Mouse (Mus musculus) cerebellum, postnatal 14 days (tissue): ENCODE data around the gene Cfap300.

Source experiments
- DNase-seq, 2 experiments: peaks; one replicate each; pipeline ENCODE4 v3.0.0; 2021; ENCODE audit warnings: mixed read lengths in 2 of 2

The Cfap300 gene

DNA sequence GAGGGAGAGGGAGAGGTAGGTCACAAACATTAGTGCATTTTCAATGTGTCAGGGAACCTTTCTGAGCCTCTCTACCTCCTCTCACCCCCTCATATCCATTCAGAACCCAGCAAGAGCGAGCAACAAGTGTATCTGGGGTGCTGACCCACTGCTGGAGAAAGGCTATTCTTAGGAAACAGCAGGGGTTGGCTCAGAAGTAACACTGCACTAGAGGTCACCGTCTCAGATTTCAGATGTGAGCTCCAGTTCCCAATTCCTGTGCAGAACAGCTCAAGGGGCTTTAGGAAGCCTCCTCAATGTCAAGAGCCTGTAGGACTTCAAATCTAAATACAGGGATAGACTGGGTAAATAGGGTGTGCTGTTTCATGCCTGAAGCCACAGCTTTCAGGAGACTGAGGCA is 59.0 kb downstream of the Cfap300 start:
- DNase-seq = no peak

DNA sequence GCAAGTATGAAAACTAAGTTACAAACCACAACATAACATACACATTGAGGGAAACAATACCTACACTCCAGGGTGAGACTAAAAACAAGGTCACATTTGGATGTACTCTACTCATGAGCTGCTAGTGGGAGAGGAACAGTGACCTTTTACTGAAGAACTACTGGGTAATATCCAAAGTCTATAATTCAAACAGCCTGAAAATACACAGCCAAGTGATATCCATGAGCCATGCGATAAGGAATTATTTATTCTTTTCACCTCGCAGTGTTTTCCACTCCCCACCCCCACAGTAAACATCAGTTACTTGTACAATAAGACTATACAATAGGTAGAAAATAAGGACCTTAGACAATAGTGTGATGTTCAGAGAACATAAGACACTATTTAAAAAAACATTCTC is 62.5 kb downstream of the Cfap300 start:
- no peak for DNase-seq

DNA sequence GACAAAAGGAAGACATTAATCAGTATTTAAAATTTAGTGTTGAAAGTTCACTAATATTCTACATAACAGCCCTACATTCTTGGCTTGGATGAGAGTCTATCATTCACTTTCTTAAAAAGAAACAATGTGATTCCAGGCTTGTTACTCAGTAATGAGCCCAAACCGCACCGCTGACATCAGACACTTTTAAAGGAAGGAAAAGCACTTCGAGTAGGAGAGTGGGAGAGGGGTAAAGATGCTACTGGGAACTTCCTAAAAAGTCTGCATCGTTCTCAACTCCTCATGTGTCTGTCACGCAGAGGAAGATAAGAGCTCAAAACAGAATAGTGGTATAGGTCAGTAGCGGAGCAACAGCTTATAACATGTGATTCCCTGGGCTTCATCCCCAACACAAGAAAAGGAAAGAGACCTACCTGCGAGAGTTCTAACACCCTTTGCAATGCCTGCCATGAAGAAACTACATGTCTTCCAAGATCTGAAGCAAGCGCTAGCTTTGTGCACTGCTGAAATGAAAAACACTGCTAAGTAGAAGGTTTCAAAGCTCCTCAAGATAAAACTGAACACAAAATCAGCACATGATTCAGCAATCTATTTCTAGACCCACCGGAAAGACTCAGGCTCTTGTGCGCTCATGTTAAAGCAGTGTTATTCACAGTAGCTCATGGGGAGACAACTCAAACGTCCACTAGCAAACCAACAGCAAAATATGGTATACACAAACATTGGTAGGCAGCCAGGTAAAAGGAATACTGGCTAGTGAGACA is 63.3 kb downstream of the Cfap300 start:
- no peak for DNase-seq

DNA sequence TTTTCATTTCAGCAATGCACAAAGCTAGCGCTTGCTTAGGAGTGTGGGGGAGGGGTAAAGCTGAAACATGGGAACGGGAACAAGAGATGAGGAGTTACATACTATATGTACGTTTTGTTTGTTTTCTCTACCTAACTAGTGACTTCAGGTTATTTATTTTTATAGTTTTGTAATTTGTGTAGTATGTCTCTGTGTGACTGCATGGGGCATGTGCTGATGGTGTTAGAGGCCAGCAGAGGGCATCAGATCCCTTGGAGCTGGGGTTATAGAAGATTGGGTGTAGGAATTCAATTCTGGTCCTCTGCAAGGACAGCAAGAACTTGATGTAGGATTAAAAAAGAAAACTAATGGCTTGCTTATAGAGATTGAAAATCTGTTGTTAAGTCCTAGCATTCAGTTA is 64.1 kb downstream of the Cfap300 start:
- DNase-seq = no peak

DNA sequence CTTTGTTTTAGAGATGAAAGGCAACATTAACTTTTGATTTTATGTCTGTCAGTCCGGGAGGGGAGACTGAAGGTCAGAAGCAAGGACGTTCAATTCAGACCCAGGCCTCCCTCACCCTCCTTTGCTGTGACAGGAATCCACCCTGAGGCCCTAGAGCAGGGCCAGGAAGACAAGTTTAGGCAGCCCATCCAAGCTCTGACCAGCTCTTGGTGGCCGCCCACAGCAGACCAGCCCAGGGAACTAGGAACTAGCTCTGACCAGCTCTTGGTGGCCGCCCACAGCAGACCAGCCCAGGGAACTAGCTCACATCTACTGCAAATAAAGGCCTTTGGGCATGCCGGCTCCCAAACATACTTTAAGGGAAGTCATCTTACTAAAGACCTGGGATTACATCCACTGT is 65.0 kb downstream of the Cfap300 start:
- DNase-seq = no peak

DNA sequence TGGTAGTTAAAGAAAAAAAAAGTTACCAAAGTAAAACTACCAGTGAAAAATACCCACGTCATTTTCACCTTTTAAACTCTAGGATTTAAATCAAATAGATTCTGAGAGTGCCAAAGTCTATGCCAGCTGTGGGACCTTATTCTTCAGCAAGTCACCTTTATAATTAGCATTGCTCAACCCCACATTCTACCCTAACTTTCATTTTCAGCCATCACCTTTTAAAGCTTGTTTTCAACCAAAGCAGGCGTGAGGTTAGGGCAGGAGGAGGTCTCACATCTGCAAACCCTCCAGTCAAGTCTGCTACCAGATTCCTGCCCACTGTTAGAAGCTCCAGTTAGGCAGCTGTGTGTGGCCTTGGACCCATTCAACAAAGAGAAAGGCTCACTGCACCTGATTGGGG is 70.6 kb downstream of the Cfap300 start:
- no peak for DNase-seq
